Mouse (Mus musculus) lung, postnatal 36 days (tissue): ENCODE measurements around the gene F11r.

Experiments used
- DNase-seq: peaks from one replicate; pipeline ENCODE4 v3.0.0; 2022; ENCODE audit warnings: mixed read lengths

The F11r gene

DNA sequence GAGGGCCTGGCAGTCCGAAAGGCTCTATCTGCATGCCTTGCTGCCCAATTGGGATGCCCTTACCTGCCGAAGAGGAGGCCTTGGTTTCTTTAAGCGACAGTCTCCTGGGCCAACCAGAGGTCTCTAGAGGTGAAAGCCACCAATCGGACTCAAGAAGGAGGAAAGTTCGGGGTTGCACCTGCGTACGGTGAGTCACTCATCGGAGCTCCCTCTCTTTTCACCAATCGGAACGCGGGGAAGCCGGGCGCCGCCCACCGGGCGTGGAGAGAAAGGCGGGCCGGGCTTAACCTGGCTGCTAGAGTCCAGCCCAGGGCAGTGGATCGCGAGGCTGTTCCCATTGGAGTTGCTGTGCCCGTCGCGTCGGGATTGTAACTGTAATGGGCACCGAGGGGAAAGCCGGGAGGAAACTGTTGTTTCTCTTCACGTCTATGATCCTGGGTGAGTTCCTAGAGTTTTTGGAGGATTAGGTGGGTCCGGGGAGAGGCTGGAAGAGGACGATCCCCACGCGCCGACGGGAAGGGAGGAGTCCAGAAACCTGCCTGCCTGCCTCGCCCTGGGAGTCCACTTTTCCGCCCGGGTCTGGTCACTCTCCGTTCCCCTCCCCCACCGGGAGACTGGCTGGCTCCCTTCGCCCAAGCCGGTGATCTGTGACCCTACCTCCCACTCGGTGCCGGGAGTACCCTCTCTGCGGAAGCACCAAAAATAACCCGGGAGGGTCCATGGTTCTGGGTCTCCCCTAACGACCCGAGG is at the start of gene F11r:
TSS of gene F11r (plus strand) at position 272 of the 750 bp plus-strand sequence.
- peak; percentile 97 for DNase-seq

DNA sequence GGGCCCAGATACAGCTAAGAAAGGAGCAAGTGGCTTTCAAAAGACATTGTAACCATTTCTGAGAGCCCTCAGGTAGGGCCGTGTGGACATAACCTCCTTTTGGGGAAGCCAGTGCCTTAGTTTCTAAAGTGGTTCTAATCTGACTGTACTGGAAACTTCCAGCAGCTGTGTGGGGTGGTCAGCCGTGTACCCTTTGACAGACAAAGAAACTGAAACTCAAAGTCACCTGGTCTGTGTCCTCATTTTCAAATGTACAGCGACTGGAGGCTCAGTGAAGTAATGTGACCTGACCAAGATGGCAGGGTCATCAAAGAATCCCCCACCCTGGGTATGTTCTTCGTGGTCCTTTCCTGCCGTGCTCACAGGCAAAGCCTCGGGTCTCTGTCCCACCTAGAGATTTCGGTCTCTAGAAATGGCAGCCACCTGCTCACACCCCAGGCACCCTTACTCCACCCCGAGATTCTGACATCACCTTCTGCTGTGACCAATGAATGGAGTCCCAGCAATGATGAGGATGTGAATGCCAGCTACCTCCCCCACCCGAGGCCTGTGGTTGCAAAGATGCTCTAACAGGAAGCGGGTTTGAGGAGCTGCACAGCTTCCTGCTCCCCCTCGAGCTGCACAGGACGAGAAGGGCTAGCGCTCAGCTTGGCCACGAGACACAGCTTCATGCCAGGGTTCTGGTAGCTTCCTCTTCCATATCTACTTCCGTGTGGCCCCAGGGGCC is 48.8 kb upstream of the F11r start, which contains the start of gene Arhgap30:
TSS of gene Arhgap30 (plus strand) at position 579 of the 727 bp plus-strand sequence.
- peak; percentile 88 for DNase-seq

- DNase-seq: peak; percentile 77
Observed at GRCm38 (mm10) chr1:171390101-171390500, 47.2 kb upstream of the F11r start.

- no peak for DNase-seq
Observed at GRCm38 (mm10) chr1:171401821-171402220, 35.5 kb upstream of the F11r start.

DNA sequence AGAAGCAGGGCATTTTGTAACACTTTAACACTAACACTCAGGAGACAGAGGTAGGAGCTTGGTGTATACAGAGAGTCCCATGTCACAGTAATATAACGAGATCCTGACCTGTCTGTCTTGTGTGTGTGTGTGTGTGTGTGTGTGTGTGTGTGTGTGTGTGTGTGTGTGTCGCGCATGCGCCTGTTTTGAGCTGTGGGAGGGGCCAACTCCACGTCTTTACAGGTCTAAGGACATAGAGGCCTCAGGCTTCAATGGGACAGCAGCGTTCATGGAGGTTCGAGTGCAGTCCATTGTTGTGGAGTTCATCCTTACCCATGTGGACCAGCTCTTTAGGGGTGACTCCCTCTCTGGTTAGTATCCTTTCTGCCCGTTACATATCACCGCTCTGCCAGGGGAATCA is 34.3 kb upstream of the F11r start:
- DNase-seq: no peak

- no peak for DNase-seq
Observed at GRCm38 (mm10) chr1:171407263-171407662, 30.1 kb upstream of the F11r start.

- DNase-seq: no peak
Observed at GRCm38 (mm10) chr1:171410231-171410630, 27.1 kb upstream of the F11r start.

DNA sequence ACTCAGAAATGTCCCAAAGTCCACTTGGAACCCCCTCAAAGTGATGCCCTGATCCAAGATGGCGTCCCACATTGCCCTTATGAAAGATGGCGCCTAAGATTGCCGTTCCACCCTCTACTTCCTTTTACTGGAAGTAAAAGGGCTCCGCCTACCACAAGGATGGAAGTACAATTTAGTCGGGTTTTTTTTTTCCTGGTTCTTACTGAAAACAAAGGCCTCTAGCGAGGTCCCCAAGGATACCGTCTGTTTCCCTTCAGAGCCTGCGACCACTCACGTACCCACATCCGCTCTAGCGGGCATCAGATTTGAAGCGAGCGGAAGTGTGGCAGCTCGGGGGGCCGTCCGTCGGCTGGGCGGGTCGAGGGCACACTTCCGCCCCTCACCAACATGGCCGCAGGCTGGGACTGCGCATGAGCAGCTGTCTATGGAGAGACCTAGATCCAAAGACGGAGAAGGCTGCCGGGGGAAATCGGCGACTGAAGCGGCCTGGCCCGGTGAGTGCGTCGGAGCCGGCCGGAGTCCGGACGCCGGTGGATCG is 26.3 kb upstream of the F11r start, which contains the start of gene Usf1:
TSS of gene Usf1 (plus strand) at position 367 of the 538 bp plus-strand sequence.
- DNase-seq: peak; percentile 96

DNA sequence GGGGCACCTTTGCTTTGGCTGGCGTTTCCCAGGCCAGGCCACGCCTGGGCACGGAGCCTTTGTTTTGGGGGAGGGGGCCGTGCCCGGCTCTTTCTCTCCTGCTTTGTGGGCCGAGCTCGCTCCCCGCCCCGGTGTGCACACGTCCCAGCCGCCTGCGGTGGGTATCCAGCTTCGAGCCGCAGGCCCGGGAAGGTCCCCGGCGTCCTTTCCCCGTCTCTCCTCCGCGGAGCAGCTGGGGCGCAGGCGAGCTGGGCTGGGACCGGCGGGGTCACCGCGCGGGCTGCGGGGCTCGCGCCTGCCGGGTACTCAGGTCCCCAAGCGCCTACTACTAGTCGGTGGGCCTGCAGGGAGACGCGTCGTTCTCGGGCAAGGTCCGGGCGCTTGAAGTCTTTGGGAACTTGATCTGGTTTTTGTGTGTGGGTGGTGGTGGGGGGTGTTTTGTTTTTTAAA is 25.8 kb upstream of the F11r start:
- no peak for DNase-seq

DNA sequence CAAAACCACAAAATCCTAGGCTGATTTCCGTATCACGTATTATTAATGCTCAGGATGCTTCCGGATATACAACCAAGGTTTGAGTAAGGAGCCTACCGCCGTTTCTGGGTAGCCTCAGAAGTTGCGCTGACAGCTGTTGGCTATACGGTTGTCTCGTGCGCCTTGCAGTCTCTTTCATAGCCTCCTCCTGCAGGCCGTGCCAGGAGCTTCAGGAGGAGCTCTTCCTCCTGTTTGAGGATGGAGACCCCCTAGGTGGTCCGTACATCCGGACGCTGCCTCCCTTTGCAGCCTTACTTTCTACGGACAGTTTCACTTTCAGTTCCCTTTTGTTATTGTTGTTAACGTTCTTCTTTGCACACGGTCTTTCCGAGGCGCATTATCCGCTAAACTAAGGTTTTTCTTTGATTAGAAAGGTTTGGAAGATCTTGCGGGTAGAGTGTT is 25.3 kb upstream of the F11r start:
- peak; percentile 57 for DNase-seq

GRCm38 (mm10) chr1:171412446-171412845 is 24.9 kb upstream of the F11r start:
- peak; percentile 43 for DNase-seq

DNA sequence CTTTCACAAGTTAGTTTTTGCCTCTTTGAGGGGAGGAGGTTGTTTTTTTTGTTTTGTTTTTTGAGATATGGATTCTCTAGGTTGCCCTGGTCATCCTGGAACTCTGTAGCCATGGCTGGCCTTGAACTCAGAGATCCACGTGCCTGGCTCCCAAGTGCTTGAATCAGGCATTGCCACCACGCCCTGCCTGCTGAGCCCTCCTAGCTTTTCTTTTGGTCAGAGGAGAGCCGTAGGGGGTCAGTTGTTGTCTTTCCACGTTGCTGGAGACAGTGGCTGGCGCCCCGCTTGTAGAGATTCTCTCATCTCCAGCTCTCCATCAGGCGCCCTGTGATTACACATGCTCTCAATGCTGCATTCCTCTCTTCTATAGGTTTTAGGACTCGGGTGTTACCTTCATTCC is 23.7 kb upstream of the F11r start:
- no peak for DNase-seq

- no peak for DNase-seq
Observed at GRCm38 (mm10) chr1:171418660-171419059, 18.7 kb upstream of the F11r start, which contains the start of gene Tstd1. Tstd1 (plus strand) TSS chr1:171418872.

- DNase-seq: peak; percentile 42
Observed at GRCm38 (mm10) chr1:171419291-171419882, 17.9 kb upstream of the F11r start.

DNA sequence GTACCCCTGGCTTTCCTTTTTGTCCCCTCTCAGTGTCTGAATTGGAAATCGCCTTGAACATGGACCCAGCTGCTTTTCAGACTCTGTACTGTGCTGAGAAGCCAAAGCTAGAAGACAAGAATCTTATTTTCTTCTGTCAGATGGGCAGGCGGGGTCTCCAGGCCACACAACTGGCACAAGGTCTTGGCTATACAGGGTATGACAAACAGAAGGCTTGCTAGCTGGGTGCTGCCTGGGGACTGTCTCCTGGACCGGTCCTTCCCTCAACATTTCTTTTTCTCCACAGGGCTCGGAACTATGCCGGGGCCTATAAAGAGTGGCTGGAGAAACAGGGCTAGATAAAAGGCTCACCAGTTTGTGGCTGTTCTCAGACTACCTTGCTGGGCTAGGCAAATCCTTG is 17.4 kb upstream of the F11r start:
- no peak for DNase-seq

- peak; percentile 59 for DNase-seq
Observed at GRCm38 (mm10) chr1:171422504-171423095, 14.7 kb upstream of the F11r start.

- DNase-seq: no peak
Observed at GRCm38 (mm10) chr1:171424638-171425037, 12.7 kb upstream of the F11r start.

GRCm38 (mm10) chr1:171425126-171425525 is 12.2 kb upstream of the F11r start:
- DNase-seq: peak; percentile 56

DNA sequence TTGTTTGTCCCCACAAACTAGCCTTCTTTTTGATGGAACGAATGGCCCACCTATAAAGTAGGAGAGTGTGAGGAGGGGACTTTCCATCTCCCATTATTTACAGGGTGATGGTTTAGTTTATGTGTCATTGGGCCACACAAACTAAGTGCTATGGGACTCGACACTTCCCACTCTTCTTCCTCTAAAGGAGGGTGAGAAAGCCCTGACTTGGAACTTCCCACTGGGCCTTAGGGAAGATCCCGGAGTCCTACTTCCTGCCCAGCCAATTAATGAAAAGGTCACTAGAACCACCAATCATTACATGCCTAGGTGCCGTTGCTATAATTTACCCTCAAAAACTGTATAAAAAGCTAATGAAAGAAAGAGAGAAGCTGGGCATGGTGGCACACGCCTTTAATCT is 5.2 kb upstream of the F11r start:
- DNase-seq: no peak

DNA sequence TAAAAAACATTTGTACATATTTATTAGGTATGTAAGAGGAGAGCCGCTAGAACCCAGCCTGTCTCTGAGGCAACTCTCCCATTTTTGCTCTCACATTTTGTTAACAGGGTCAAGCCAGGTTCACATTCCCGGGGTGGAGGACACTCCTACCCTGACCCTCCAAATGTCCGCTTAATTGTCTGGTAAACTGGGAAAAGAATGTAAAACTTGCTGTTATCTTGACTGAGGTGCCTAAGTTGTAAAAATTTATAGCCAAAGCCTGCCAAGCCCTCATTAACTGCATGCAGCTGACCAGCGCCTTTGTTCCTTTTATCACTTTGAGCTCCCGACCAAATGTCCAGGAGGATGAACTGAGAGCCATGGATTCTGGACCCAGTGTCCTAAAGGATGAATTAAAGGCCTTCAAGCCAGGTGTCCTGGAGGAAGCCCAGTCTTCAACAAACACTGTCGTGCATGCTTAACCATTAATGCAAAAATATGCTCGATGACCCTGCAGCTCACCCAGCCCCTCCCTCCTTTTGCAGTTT is 2.0 kb upstream of the F11r start:
- no peak for DNase-seq

DNA sequence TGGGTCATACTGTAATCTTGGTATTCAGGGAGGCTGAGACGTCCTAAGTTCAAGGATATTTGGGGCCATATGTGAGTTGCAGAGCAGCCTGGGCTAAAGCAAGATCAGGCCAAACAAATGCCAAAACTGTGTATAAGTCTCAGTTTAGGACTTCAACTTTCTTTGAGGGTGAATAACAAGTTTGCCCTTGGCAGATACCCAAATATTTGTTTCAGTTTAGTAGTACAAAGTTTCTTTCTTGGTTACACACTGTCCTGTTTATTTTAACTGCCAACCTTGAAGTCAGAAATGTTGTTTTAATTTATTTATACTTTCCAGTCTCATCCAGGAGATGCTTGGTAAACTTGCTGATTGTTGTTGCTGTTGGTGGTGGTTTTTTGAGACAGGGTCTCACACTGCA is 1.4 kb upstream of the F11r start:
- no peak for DNase-seq

DNA sequence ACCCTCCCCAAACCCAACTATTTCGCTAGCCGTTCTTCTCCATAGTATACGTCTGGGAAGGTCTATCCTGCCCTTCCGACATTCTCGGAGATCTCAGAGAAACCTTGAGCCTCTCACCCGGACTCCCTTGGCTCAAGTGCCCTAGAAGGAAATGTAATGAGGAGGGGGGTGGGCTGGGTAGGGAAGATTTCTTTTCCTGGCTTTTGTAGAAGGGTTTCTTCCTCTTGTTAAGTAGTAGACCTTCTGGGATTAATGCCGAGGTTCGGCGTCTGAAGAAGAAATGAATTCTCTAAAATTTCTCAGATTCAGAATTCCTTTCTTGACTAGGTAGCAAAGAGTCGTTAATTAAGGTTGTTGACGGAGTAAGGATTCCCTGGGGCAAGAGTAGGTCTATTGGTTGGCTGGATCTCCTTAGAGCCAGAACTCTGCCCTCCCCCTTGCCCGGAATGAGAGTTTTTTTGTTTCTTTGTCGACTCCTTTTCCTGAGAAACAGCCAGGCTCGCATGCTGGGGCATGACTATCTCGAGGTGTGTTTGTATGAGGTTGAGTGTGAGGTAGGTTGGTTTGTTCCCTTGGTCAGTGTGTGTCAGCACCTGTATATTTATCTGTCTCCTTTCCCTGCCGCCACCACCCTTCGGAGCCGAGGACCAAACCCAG is 807 bp downstream of the F11r start:
- DNase-seq: no peak
